Mouse (Mus musculus) left cerebral cortex, adult 8-10 months (tissue): ENCODE data around the gene Rita1. TPM values are rescaled to one million over a fixed set of nuclear protein-coding genes. Genes with fewer than 3 reads are reported as not detected.
A peak's percentile ranks its signal among the peaks of the same experiment; 100 is the strongest.

ENCODE experiments used
- DNase-seq, 2 experiments: peaks; one replicate each; pipeline ENCODE4 v3.0.0; 2022; ENCODE audit warnings: low spot score in 2 of 2
- total RNA-seq, 4 experiments: library from RNA; stranded (reverse); gene quantifications; 2 replicates each; pipeline ENCODE4 v1.2.4; 2022

The Rita1 gene
- total RNA-seq, 4 experiments from 2014 or later: 25.1 to 30.2 (median 28.8) TPM

GRCm38 (mm10) chr5:120571056-120571740, 41.2 kb downstream of the Rita1 start:
- DNase-seq: no peak

GRCm38 (mm10) chr5:120570289-120570897, 42.0 kb downstream of the Rita1 start:
- no peak for DNase-seq

GRCm38 (mm10) chr5:120569791-120570190, 42.6 kb downstream of the Rita1 start:
- no peak for DNase-seq

- DNase-seq: no peak
Measured at GRCm38 (mm10) chr5:120568964-120569363, 43.4 kb downstream of the Rita1 start.

GRCm38 (mm10) chr5:120568336-120568768, 44.0 kb downstream of the Rita1 start:
- no peak for DNase-seq

GRCm38 (mm10) chr5:120567761-120568211, 44.6 kb downstream of the Rita1 start:
- DNase-seq: no peak

- DNase-seq: peak in 1 of 2 experiments; percentile 60
Measured at GRCm38 (mm10) chr5:120567253-120567701, 45.1 kb downstream of the Rita1 start.

- DNase-seq: no peak
Measured at GRCm38 (mm10) chr5:120566681-120567252, 45.6 kb downstream of the Rita1 start.

GRCm38 (mm10) chr5:120566101-120566500, 46.3 kb downstream of the Rita1 start:
- DNase-seq: peak in 1 of 2 experiments; percentile 62

GRCm38 (mm10) chr5:120565171-120565905, 47.1 kb downstream of the Rita1 start:
- DNase-seq: no peak

GRCm38 (mm10) chr5:120563914-120564311, 48.5 kb downstream of the Rita1 start:
- no peak for DNase-seq

GRCm38 (mm10) chr5:120562956-120563913, 49.2 kb downstream of the Rita1 start:
- no peak for DNase-seq

- DNase-seq: peak in 1 of 2 experiments; percentile 52
Measured at GRCm38 (mm10) chr5:120560616-120561311, 51.6 kb downstream of the Rita1 start.

- DNase-seq: no peak
Measured at GRCm38 (mm10) chr5:120560129-120560615, 52.2 kb downstream of the Rita1 start.

- DNase-seq: no peak
Measured at GRCm38 (mm10) chr5:120558762-120559161, 53.6 kb downstream of the Rita1 start.

GRCm38 (mm10) chr5:120558041-120558440, 54.3 kb downstream of the Rita1 start:
- DNase-seq: no peak

GRCm38 (mm10) chr5:120555871-120556270, 56.5 kb downstream of the Rita1 start:
- no peak for DNase-seq

GRCm38 (mm10) chr5:120550673-120551072, 61.7 kb downstream of the Rita1 start:
- no peak for DNase-seq

GRCm38 (mm10) chr5:120550137-120550536, 62.3 kb downstream of the Rita1 start:
- no peak for DNase-seq
